Mouse (Mus musculus) stomach, postnatal 0 days (tissue): ENCODE measurements around the gene Fth1.

Experiments
- CTCF ChIP-seq: IDR thresholded peaks from 2 replicates; pipeline ENCODE4 v1.5.1; 2016; ENCODE audit warnings: antibody characterized with exemption, low read depth, mild to moderate bottlenecking, moderate library complexity
- EP300 ChIP-seq: optimal IDR thresholded peaks from 2 replicates; pipeline ENCODE3; 2016; ENCODE audit warnings: antibody characterized with exemption

DNA sequence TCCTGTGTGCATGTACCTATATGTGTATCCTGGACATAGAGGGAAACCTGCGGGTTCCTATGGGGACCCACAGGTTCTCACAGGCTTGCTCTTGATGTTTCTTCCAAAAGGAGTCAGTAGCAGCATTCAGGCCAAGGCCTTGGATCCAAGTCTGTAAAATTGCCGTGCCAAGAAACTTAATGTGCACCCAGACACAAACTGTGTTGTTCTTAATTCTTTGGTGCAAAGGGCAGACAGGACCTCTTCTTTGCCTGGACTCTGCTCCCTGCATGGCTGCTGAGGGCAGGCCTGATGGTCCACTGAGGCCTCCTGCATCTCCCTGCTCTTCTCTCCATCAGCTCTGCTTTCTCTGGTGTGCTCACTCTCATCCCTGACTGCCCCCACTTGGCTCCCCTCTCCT is 49.3 kb downstream of the Fth1 start:
- TF ChIP-seq CTCF, result no peak
- TF ChIP-seq EP300, result no peak
